Mouse (Mus musculus) heart, postnatal 10 days (tissue): ENCODE measurements at regions not wholly inside any gene's neighbourhood (a gene's known extent, or its start where the extent isn't known, plus 50 kb on each side); places are given as distances from the start of the nearest gene placed in this dataset.
"Not testable (repeated sequence)": the region's sequence is repeated elsewhere in the genome, so short reads cannot be mapped to it uniquely, and the experiment has no call there.

Source experiments
- DNase-seq, 2 experiments: peaks; one replicate each; pipeline ENCODE4 v3.0.0; 2021
- intact Hi-C: fragments of 180-260 bp; cut with DNase I; formaldehyde crosslinking; loops from one replicate; pipeline ENCODE4 v1.15.1; 2025

DNA sequence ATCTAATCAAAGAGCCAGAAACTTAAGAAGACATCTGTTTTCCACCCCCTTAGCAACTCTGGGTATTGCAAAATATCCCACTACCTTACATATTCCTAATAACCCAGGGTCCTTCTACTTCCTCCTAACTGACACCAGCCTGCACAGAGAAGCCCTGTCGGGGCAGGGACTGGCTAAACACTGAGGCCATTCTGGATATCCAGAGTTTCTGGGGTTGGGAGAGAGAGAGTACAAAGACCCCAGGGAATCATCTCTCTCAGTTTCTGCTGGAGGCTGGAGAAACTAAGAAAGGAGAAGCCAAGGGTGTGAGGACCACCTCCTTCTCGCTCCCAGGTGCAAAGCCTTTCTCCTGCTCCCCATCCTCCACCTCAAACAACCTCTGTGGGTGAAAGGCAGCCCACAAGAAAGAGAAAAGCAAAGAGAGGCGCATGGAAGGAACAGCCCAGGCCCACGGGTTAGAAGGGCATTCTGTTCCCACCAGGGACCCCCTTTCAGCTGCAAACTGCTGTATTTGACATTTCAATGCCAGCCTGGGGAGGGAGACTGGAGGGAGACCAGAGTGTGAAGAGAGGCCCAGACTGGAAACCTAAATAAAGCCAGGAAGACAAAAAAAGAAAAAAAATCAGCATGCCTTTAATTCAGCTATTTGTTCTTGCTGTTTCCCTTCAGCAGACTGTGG is 152.9 kb upstream of the Rgma start:
- DNase-seq, result no peak
- intact Hi-C loops, result no loop called here

DNA sequence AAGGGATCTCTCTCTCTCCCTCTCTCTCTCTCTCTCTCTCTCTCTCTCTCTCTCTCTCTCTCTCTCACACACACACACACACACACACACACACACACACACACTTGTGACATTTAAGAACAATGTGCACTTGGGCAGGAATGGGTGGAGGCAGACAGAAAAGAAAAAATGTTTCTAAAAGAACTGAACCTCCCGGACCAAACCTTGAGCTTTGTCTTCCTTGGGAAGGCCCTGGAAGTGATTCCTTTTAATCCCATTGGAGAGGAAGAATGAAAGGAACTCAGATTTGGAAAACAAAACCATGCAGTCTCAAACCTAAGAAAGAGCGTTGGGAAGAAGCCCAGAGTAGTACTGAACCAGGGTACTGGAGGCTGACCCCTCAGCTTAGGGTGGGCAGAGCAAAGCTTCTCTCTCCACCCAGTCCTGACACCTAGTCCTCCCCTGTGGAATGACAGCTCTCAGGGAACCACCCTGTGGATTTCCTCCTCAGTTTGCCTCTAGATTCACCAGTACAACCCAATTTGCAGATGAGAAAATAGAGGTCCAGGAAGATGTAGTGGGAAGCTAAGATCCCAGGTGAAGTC is 152.3 kb upstream of the Rgma start:
- DNase-seq, result no peak
- intact Hi-C loops, result no loop called here

DNA sequence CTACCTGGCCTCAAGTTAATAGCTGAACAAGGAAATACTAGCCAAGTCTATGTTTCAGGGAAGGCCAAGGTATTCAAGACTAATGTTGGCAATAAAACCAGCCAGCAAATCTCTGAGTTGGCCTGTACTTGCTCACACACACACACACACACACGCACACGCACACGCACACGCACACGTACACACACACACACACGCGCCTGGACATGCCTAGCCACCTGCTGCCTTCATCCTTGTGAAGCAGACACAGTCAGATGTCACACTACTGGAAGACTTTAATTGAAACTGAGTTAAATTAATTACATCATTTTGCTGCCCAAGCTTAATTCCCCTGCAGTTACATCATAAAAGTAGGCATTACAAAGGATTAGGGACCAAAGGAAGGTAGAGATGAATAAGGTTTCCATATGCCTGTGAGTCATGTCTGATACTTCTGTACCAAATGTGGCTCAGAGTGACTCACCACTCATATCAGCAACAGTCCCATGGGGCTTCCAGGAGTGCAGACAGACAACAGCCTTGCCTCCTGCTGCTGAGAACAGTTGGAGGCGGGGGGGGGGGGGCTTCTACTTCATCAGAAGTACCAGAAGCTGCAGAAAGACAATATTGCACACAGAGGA is 141.7 kb upstream of the Rgma start:
- intact Hi-C loops, result no loop called here
- DNase-seq, result peak in 1 of 2 experiments; percentile 22

DNA sequence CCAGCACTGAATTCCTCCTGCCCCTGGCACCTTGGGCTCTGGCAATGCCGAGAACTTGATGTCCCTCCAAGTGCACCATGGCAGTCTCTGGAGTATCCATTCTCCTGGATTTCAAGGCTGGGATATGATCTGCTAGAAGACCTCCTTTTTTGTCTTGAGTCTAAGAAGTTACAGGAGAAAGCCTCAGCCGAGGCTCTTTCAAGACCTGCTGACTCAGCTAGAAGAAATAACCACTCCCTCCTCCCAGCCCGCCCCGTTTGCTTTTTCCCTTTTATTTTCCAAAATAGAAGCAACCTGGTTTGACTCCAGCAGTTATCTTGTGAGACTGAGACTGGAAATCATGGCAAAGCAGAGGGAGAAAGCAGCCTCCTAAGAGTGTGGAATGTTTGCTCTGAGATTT is 136.8 kb upstream of the Rgma start:
- intact Hi-C loops, result no loop called here

DNA sequence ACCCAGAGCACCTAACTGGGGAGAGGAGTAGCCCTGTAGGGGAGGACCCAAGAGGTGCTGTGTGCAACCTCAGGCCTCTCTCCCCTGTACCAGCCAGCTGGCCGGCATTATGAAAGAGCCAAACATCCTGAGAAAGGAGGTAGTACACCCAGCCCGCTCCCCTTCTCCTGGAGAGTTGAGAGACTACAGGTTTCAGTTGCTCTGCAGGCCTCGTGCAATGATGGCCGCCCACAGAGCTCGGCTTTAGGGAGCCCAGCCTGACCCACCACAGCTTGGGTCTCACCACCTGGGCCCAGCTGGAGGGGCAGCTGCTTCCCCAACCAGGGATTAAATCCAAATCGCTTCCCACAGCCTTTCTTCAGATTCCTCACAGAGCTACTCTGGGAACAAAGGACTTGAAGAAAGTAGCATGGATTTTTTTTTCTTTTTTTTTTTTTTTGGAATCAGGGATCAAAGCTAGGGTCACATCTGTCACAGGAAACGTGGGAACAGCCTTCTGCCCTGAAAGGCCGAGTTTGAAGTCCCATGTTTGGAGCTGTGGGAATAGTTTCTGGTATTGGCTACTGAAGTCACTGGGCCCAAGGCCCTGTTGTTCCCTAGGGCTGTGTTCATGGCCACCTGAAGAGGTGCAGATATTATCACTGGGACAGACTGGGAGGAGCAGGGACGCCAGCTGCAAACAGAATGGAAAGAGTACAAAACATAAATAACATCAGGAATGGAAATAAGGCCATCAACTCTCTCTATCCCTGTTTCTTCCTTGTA is 131.5 kb upstream of the Rgma start:
- intact Hi-C loops, result no loop called here
- DNase-seq, result peak; percentile 68 to 71

More for the DNA sequence above, 136.8 kb upstream of the Rgma start:
- no peak for DNase-seq

DNA sequence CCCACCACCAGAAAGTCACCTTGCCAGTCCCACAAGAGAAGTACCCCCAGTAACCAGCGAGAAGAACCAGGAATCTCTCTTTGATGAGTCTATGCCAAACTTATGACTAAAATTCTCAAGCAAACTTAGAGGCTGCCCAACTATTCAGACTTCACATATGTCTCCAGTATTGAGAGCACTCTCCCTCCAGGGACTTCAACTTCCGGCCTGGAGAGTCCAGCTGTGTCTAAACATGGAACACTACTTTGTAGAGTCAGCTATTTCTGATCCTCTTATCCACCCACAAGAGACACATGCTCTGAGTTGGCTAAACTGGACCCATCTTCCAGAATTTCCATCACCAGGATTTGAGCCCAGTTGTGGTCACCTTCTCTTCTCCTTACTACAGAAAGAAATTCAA is 129.9 kb upstream of the Rgma start:
- DNase-seq, result peak; percentile 64 to 66
- intact Hi-C loops, result no loop called here

DNA sequence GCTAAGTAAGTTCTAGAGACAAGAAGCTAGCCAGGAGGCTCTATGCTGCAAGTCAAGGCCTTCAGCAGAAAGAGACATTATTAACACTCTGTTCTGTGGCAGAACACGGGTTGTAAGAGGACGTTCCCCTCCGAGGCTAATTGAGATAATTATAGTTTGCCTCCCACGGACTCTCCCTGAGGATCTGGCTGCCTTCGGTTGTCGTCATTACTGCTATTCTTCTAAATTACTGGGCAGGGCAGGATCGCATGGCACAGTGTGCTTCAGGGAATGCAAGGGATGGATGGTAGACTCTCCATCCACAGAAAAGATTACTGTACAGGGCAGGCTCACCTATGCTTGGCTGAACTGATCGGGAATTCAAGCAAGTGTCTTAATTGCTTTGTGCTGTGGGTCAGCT is 124.7 kb upstream of the Rgma start:
- no peak for DNase-seq
- intact Hi-C loops, result no loop called here

DNA sequence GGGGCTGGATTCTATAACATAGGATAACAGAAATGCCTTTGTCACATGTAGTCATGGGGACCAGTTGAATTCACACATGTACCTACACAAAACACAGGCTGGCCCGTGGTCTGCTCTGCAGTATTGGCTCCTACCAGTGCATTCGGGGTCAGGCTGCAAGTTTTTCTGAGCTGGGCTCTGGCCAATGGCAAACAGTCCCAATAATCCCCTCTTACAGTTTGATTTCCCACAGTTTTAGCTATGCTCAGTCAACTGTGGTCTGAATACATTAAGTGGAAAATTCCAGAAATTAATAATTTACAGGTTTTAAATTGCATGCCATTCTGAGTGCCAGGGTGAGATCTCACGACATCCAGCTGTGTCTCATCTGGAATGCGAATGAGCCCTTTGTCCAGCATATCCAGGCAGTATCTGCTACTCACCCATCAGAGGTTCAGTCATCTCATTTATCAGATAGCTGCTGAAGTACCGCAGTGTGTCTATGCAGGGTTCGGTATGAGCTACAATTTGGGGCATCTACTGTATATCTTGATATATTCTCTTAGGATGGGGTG is 124.0 kb upstream of the Rgma start:
- intact Hi-C loops, result no loop called here
- DNase-seq, result no peak

DNA sequence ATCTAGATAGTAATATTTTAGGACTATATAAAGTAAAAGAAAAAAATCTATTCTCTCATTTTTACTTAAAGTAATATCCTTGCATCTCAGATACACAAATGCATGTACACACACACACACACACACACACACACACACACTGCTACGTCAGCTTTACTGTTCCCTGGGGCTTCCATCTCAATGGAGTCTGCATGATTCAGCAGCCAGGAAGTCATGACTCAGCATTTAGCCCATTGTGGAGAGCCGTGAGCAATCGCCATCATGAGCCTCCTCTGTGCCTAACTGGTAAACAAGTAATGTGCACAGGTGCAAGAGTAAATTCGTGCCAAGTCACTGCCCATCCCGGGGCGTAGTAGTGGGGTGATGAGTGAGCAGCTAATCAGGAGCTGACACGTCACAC is 120.3 kb upstream of the Rgma start:
- DNase-seq, intact Hi-C loops: not testable (repeated sequence)

DNA sequence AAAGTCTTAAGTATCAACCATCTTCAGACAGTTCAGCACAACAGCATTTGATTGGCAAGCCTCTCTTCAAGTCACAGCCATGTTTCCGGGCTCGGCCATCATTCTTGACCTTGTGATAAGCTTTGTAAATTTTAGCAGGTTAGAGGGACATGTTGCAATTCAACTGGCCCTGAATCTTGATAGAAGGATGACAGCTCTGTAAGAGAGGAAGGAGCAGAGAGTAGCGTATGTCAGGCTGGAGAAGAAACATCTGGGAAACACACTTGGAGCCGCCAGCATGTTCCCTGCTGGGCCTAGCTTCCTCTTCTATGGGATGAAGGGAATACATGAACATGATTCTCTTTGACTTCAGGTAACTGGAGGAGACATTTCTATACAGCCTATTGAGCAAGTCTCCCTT is 115.2 kb upstream of the Rgma start:
- no peak for DNase-seq
- intact Hi-C loops, result no loop called here

DNA sequence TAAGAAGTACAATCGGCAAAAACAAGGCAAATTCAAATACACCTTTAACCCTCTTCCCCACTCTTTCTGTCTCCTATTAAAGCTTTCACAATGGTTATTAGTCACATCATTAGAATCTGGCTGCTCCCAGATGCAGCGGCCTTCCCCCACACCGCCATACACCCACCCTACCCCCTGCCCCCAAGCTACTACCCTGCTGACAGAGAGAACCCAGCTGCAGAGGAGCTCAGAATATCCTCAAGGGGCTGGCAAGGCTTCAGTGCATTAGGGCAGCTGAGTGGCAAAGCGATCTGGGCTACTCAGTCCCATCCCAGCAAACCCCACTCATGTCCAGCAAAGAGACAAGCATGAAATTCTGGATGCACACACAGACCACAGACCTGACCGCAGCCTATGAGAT is 113.6 kb upstream of the Rgma start:
- intact Hi-C loops, result no loop called here

DNA sequence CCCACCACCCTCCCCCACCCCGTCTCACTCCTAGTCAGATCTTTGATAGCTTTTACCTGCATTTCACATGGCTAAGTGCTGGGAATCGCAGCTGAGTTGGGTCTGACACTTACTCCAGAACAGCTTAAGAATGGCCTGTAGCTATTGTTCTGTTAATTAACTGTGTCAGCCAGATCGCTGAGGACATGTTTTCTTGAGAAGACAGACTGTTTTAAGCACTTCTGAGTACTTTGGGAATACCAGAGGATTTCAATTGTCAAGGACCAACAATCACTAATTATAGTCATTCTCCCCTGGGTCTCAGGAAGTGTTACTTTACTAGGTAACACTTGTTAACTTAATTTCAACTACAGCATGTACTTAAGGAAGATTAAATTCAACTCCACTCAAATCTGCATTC is 112.8 kb upstream of the Rgma start:
- no peak for DNase-seq
- intact Hi-C loops, result no loop called here

More for the DNA sequence above, 113.6 kb upstream of the Rgma start:
- no peak for DNase-seq

DNA sequence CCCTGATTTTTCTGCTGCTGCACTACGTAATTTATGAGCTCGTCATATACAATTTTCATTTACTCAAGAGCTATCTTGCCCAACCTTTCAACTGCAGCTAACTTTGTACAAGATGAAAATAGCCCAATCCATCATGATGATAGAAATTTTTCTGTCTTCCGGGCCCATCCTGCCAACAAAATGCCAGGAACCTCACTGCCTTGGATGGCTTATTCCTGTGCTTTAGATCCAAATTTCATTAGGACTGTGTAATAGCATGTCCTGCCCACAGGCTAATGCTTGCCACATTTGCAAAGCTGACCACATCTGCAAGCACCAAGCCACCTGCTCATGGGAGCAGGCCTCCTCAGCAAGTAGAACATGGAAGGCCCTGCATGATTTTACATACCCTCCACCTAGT is 105.7 kb upstream of the Rgma start:
- intact Hi-C loops, result no loop called here
- DNase-seq, result no peak

DNA sequence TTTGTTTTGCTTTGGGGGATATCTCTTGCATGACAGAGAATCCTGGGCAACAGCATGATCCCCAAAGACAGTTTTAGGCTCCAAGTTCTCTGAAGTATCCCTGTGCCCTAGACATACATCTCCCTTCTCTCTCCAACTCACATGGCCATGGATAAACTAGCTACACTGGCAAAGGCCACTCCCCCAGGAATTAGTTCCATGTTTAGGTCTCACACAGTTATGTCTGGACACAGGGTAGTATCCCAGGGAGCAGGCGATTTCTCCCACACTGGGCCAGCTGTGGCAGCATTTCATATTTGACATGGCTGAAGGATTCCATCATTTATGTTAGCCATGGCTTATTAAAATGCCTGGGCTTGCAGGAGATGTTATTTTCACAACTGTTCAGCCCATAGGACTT is 102.5 kb upstream of the Rgma start:
- intact Hi-C loops, result no loop called here
- no peak for DNase-seq

DNA sequence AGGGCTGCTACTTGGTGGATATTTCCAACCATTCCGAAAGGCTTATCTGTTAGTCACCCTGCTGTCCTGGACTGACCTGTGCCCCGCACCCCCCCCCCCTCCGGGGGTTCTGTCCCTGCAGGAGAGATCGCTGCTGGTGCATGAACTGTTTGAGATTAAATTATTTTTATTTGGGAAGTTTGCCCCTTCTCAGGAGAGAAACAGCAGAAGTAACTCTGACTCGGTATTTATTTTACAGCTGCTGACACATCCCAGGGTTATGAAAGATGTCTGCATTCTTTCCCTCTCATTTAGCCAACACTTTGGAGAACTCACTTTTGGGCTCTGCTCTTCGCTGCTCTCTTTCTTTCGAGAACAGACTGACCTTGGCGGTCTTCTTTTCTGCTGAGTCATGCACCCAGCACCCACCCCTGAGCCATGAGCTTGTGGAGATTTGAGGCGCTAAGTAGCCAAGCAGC is 99.5 kb upstream of the Rgma start:
- peak; percentile 76 to 79 for DNase-seq
- intact Hi-C loops, result loop anchor here (2.0 kb wide), 1 partner anchor 99 kb away; the partner anchor contains the start of gene Rgma

DNA sequence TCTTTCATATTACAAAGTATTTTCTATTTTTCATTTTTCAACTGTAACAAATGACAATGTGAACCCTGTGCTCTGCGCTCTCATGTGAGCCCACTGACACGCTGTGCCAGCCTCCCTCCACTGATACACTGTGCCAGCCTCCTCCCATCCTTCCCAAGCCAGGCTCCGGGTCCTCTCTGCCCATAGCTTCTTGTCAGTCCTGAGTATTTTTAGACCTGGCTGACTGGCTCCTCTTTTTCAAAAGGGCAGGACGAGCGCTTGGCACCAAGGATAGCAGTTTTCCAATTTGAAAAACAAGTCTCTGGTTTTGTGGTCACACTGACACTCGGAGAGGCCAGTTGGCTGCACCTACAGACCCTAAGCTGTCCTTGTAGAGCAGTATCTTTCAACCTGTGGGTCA is 96.7 kb upstream of the Rgma start:
- intact Hi-C loops, result loop anchor here (2.0 kb wide), 1 partner anchor 46 kb away; no protein-coding TSS in a partner anchor
- DNase-seq, result peak; percentile 64 to 75

DNA sequence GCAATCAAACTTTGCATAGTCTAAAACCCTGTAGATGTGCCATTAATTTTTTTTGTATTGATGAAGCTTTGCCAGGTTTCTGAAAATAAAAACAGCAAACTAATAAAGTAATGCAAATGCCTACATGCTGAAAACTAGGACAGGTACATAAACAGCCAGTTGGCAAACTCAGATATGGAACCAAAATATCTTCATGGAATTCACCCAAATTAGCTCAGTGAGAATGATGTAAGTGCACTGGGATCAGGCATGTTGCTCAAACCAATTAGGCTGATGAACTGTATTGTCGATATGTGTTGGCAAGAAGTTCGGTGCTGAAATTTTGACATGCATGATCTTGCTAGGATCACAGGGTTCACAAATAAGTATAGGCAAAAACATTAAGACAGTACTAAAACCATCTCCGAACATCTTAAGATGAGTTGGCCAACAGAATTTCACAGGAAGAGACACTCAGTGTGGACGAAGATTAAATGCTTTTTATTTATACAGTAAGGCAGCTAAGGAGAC is 95.3 kb upstream of the Rgma start:
- DNase-seq, result no peak
- intact Hi-C loops, result loop anchor here (2.0 kb wide), 1 partner anchor 45 kb away; no protein-coding TSS in a partner anchor

DNA sequence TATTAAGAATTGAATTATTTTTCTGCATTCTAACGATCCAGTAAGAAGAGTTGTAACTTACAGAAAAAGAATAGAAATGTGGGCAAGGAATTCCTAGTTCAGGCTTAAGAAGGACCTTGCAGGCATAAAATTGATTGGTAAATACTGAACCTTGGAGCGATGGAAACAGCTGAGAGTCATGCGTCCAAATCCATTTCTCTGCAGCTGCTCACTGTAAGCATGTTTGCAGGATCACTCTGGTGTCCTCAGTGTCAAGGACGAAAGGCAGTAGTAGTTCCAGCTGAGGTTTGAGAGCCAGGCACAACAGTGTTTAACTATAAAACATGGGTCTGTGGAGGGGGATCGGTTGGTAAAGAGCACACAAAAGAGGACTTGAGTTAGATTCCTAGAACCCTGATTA is 89.1 kb upstream of the Rgma start:
- intact Hi-C loops, result no loop called here
- DNase-seq, result no peak

DNA sequence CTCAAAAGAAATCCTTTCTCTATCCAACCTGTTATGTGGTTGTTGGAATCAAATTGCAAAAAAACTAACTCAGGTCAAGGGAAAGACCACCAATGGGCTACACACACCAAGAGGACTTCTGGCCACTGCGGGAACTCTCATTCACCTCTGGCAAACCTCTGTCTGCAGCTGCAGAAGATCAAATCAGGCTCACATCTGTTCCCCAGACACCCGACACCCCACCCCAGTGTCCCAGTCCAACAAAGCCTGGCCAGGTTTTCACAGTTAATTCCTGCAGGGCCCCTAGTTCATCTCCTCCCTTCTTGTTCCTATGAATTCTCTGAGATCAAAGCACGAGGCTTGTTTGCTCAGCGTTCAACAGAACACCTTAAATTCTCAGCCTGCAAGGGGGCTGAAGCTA is 82.0 kb upstream of the Rgma start:
- intact Hi-C loops, result no loop called here
- DNase-seq, result no peak

DNA sequence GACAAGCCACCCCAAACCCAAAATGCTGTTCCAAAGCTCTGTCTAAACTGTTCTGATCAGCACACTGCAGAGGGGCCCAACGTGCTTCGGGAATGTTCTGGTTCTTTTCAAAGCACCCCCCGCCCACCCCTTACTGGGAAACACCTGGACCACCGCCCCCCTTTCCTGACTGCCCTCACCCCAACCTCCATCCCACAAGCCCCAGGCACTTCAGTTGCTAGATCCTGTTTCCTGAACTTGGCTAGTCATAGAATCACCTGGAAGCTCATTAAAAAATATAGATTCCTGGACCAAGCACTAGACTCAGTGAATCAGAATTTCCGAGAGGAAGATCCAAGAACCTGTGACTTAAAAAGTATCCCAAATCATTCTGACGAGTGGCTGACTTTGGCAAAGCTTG is 80.9 kb upstream of the Rgma start:
- no peak for DNase-seq
- intact Hi-C loops, result no loop called here

DNA sequence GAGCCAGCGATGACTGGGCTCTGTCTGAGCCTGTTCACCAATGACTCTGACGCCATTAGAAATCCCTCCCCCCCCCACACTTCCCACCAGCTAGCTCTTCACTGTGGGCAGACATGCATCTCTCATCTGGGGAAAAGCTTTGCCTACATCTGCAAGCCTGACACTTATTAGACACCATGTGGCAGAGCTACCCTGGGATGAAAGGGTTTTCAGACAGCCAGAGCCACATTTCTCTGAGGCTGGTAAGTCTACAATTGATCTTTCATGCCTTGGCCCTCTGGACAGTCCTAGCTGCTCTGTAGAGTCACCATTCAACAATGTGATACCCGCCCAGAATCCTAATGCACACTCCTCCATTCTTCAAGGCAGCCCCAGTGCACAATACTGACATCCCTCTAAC is 72.8 kb upstream of the Rgma start:
- intact Hi-C loops, result no loop called here
- no peak for DNase-seq
